Mouse (Mus musculus) spleen, adult 18-20 months (tissue): ENCODE data around the gene Fyb.
A peak's percentile ranks its signal among the peaks of the same experiment; 100 is the strongest.

Experiments
- DNase-seq, 2 experiments: peaks; one replicate each; pipeline ENCODE4 v3.0.0; 2022; ENCODE audit warnings: mixed read lengths in 2 of 2

The Fyb gene

DNA sequence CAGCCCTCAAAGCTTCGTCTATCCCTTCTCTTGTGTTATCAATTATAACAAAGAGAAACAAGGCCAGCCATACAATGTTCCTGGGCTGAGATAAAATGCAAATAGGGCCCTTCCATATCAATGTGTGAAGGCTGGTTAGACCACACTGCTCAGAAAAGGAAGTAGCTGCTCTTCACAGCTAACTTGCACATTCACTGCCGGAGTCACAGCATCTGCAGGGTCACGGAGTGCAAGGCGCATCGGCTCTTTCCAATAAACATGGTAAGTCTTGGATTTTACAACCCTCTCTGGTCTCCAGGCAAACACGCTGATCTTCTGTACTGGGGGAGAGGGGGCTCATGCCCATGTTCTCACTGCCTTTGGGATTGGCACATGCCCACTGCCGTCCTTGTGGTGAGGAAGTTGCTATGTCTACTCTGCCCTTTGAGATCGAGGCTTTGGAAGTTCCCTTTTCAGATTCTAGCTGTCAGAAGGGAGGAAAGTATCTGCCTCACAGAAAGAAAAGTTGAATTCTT, at the start of gene Fyb:
Gene Fyb, plus strand, starts transcription at position 201 of the 515 bp plus-strand sequence.
- DNase-seq = peak in 1 of 2 experiments; percentile 18

DNA sequence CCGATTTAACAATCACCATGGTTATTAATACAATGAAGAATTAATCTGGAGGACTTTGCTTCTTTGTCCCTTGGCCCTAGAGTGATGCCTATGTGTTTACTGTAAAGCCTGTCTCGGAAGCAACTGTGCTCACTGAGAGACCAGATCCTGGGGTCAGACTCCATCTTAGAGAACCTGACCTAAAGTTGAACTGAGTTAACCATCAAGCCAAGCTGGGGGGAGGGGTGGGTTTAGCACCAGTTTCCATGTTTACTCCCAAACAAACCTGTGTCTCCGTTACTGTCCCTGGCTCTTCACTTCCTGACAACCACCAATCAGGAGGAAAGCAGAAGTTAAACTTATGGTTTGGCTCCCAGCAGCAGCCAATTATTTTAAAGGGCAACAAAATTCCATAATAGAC, 39.1 kb upstream of the Fyb start:
- no peak for DNase-seq

DNA sequence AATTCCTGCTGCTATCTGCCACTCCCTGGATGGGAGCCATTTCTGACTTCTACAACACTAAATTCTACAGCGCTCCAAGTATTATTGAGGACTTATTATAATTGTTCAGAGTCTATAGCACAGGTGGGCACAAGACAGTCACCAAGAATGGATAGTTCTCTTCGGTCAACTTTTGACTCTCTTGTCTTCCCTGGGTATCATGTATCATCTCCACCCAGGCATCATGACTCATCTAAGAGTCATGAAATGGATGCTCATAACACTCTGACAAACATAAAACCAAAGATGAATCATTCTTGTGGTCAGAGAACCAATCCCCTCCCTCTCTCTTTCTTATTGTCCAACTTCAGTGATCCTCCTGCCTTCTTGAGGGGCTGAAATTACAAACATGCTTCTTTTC, 30.3 kb upstream of the Fyb start:
- no peak for DNase-seq

DNA sequence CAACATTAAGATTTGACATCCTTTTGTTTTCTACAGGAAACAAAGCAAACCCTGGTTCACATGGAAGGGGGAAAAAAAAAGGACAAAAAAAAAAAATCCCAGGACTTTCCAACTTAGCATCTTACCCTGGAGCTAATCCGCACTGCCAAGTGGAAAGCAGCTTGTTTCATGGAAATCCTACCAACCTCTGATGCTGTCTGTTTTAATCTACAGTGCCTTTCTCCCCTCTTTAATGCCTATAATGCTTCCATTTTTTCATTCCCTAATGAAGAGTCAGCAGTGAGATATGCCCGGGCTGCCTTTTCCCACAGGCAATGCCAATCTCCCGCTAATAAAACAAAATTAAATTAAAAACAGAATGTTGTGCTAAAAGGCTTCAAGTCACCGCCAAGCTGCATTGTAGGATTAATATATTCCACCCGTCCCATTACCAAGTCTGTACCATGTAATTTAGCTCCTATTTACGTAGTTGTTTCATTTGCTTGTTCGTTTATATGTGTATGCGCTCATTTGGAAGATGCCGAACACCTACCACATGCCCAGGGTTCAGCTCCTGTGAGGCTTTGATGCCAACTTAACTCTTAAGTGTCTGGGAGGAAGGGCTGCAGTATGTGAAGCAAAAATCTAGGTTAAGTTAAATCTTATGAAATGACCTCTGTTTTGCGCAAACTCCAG, 24.1 kb upstream of the Fyb start:
- no peak for DNase-seq

DNA sequence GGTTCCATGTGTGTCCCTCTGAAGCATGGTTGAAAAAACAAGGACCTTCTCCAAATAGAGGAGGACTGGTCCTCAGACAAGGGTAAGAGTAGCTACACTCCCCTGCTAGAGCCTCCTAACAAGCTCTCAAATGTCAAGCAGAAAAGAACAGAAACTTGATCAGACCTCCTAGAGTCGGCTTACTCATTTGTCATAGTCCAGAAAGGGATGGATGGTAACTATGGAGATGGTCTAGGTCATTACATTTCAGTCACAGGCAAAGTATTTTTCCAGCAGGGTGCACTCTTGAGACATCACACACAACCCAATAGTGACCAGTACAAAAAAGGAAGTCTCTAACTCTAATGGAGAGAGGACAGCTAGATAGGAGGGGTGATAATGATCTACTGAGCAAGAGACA, 21.9 kb upstream of the Fyb start:
- DNase-seq = no peak

DNA sequence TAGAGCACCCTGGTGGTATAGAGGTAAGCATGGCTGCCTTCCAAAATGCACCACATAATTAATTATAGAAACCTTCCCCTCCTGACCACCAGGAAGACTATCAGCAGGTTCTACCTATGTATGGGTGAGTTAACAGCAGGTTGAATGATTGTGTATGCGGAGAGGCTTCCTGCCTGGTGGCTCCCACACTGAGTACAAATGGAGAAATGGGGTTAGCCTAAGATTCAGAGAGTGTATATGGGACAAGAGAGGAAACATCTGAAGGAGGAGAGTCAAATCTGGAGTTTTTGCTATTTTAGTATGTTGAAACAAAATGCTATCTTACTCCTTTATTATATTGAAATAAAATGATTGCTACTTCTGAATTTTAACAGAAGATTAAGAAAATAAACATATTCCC, 5.1 kb upstream of the Fyb start:
- no peak for DNase-seq

DNA sequence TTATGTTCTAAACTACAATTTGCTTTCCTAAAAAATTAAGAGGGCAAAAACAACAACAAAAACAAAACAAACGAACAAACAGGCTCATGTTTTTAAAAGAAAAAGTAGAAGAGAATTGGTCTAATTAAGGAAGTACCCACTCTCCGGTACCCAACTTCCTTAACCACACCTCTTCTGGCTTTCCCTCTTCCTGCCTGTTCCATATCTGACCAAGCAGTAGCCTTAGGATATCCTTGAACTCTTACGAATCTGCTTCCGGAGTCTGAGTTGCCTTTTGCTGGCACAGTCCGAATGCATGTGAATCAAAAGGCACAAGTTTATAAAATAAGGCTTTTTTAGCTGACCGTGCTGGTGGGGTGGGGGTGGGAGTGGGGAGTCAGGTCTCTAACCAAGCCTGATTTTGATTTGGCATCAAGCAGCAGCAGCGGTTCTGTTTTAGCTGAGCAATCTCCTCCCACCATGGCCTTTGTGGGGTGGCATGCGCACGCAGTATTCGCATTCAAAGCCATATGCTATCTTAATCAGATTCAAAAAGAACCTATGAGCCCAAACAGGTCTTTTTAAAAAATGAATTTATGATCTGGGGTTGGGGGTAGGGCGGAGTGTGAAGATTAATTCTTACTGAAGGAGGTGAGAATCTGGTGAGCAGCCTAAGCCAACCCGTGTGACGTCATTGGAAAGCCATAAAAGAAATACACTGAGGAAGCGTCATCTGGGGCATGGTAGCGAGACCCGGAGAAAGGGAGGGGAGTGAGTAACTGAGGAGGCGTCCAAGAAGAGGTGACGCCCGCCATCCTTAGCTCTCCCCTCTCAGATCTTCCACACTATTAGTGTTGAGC, 3.0 kb upstream of the Fyb start:
- no peak for DNase-seq

DNA sequence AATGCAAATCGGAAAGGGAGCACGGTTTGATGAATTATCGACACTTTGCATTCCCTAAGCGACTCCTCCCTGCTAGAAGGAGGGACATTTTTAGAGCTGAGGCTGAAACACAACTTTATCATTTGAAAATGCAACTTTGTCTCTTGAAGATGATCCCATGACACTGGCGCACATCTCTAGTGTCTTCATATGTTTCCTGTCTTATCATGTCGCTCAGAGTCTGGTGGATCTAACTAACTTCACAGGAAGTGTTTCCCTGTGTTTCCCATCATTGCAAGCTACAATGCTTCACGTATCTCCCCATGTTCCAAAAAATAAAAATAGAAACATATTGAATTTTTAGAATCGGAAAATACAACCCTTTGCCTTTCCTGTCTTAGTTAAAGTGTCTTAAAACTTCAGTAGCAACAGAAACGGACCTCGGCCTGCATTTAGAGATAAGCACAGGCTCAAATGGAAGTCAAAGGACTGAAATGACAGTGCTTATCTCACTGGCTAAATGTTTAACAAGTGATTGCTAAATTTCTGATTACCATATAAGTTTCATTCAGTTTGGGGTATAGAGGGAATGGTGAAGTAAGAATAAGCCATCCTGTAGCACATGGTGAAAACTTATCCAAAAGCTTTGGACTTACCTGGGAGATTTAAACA, 2.0 kb upstream of the Fyb start:
- no peak for DNase-seq

DNA sequence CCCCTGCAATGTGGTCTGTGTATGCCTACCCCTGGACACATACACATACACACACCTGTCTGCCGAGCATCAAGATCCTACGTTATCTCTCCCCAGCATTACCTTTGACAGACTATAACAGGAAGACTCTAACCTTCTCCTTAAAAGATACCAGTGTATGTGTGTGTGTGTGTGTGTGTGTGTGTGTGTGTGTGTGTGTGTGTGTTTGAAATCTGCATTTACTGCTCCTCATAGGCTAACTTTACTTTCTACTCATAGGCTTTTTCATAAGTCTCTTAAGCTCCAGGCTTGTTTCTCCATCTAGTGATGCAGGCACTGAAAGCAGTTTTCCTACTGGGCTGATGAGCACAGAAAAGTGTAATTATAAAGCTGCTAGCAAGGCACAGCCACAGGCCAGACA, 2.1 kb downstream of the Fyb start:
- no peak for DNase-seq

DNA sequence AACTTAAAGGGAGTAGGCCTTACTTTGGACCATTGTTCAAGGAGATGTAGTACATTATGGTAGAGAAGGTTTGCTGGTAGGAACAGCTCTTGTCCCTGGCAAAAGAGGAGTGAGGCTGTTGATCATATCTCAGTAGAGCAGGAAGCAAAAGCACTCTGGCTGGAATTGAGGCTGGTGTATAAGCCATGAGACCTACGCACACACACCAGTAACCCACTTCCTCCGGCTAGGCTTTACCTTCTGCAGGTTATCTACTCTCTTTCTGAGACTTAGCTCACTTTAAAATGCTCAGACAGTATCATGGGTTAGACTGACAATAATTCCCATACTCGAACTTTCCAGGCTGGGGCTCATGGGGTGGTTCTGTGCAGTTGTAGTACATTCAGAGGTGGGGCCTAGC, 2.7 kb downstream of the Fyb start:
- DNase-seq = no peak

DNA sequence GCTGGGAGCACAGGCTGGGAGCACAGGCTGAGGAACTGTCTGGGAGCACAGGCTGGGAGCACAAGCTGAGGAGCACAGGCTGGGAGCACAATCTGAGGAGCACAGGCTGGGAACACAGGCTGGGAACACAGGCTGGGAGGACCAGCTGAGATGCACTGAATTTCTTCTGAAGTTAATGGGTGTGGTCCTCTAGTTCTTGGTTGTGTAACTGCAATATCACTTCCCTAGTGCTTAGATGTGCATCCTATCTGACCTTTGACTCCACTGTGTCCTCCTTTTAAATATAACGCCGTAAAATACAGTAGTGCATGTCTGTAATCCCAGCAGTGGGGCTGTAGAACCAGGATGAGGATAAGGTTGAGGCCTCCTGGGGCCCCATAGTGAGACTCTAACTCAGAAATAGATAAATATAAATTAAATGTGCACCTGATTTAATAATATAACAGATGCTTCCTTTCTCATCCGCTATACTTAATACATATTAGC, 11.2 kb downstream of the Fyb start:
- DNase-seq = no peak

DNA sequence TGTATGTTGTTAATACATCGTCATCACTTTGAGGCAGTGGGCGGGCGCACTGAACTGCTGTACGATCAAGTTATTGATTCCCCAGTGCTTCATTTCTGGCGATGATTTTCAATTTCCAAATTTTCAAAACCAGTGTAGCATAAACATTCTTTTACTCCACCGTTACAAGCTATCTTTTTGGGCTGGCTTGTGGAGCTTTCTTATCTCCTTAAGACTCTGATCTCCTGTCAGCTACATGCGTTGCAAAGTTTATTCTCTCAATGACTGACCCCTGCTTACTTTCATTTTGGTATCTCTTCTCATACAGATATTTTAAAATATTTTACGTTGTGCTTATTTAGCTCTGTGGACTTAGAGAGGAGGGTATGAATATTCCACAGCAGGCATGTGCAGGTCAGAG, 11.9 kb downstream of the Fyb start:
- no peak for DNase-seq

DNA sequence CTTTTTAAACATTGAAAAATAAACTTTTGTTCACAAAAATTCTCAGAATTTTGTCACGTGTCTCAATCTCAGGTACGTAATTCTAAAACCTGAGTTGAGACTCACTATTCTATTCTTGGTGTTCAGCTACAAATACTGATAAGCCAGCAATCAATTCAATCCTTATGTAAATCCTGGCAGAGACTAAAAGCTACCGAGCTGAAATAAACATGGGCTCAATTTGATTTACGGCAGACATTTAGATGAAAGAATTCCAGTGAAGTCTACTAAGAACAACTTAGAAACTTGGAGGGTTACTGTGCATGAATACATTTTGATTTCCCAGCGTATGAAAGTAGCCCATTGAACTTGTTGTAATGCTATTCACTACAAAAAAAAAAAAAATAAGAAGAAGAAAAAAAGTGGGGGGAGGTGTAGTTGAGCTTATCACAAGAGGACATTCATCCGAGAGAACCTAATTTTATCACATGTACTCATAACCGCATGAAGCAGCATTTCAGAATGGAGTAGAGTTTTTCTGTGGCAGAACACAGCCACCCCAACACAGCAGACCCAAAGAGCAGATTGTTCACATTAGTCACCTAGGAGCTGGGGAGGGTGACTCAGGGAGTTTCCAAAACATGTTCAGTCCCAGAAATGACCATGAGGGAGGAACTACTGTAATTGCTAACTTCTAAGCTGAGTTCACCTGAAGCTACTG, 17.1 kb downstream of the Fyb start:
- DNase-seq = no peak

DNA sequence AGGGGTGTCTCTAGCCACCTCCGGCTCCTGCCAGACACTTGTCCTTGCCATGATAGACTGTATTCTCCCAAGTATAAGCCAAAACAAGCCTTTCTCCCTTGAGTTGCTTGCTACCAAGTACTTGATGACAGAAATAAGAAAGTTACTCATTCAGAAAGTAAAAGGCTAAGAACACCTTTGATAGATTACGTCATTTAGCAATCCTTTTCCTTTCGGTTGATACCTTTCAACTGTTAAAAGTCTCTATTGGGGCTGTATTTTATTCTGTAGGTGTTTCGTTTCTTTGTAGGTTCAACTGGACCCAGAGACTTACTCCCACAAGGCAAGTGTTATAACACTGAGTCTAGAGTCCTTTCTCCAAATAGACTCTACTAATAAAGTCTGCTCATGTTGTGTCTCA, 26.3 kb downstream of the Fyb start:
- no peak for DNase-seq

DNA sequence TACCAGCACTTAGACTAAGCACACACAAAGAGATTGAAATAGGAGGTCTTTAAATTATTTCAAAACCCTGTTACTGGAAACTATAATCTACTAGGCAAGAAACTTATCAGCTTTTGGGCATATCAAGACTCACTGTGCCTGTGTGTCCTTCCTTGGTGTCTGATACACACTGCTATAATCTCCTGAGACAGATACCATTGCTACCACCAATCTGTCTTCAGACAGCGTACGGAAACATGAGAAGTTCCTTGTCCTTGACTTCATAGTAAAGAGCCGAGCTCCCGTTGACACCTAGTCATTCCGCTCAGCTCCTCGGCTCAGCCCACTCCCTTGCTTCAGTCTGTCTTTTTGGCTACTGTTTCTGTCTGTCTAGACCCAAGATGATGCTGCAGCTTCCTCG, 29.2 kb downstream of the Fyb start:
- DNase-seq = no peak

DNA sequence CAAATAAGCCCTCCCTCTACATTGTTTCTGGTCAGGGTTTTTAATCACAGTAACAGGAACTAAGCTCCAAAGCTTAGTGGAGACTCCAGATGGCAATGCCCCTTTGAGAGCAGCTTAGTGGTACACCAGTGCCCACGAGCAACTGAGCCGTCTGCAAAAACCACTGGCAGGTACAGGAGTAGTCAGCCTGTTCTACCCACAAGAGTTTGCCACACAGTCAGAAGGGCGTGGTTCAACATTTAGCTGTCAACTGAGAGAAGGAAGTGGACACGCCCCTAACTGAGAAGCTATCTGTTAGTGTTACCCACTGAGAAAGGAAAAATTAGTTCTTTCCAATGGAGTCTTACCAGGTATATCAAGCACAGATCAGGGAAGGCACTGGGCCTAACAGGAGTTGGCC, 32.1 kb downstream of the Fyb start:
- DNase-seq = no peak

DNA sequence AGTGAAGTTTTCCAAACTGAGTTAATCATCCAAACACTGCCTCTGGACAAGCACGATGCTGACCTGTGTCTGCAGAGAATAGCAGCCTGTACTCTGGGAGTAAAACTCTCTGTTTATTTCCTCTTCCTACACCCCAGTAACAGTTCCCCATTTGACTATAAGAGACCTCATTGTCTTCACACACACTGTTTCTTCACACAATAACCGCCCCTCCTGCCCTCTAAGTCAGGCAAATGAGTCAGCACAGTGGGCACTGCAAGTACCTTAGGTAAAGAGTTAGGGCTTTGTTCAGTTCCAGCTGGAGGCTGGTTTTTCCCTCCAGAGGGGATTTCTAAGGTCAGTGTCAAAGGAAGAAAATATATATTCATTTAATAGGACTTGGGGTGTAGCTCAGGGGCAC, 32.9 kb downstream of the Fyb start:
- DNase-seq = no peak

DNA sequence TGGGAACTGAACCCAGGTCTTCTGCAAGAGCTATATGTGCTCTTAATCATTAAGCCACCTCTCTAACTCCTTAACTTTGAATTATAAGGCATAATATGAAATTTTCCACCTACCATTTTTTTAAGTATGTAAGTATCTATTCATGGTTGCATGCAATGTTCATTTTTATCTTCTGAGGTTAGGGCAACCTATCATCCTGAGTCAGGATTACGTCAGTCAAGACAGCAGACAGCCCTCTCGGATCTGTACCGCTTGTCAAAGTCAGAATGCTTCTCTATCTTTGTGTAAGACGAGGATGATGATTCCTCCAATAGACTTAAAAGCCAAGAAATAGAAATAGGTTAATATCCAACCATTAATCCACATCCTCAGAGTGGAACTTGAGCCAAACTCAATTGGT, 33.6 kb downstream of the Fyb start:
- no peak for DNase-seq

DNA sequence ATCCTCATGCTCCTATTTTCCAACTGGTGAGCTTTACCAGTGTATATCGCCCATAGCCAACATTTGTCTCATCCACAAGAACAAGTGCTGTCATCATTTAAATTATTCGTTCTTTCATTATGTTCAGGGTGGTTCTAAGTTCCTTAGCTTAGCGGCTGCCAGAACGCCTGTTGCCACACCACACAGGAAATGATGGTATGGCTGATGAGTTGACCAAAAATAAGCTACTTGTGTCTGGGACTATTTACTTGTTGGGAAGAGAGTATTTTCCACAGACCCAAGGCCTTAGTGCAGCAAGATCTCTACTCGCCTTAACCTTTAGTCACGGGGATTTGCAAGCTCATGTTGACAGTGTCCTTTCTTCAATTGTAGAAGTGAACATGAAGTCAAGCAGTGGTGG, 34.3 kb downstream of the Fyb start:
- no peak for DNase-seq

DNA sequence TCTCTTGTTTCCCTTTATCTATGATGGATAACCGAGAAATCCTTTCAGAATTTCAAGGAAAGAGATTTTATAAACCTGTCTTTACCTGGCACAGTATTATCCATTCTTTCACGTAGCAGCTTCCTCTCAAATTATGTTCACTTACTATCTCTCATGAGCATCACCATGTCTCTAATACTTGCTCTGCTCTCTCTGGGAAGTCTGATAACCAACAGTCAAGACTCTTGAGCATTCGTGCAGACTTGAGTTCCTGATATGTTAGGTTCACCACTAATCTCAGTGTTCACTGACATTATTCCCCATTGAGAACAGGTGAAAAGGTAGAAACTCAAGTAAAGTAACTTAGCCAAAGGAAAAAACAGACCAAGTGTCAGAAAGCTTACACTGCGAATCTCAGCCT, 34.9 kb downstream of the Fyb start:
- DNase-seq = no peak

DNA sequence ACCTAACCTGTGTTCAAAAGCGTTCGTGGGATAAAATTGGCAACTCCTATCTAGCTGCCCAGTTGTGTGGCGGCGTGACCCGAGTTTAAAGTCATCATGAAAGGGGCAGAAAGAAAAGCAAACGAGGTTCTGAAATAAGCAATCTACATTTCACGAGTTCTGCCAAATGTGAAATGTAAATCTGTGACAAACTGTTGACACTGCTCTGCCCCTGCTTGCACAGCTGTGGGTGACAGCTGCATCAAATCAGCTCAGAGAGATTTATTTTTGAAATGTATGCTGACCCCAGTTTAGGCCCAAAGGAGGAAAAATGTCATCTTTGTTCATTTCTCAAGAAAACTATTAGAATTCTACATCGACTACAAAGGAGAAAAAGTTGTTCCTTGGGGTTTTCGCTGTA, 36.5 kb downstream of the Fyb start:
- DNase-seq = no peak

DNA sequence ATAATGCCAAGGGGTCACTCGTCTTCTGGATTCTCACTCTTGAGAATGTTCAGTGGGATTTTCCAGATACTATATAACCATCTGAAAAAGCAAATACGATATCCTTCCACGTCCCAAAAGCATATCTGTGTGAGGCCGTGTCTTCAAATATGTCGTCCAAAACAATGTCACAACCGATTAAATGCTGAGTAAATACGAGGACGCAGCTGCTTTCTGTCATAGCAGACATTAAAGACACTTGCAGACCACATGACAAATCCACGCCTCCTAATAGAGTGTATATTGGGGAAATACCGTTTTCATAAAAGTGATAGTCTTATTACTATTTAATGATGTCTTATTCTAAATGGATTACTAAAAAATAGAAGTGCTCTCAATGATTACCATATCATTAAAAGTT, 38.0 kb downstream of the Fyb start:
- no peak for DNase-seq

DNA sequence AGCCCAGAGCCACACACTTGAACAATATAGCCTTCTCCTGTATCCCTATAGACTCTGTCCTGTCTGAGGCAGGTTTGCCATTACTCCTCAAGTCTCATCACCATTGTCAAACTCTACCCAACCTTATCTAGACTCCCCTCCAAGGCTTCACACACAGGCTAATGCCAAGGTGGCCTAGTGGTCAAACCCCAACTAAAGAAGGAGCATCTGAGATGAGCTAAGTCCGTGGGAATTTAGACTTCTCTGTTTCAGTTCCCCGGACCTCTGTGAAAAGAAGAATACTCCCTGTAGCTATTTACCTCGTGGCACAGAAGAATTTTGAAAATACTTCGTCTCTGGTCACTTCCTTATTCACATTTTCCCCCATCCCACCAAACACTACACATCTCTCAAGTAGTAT, 39.5 kb downstream of the Fyb start:
- DNase-seq = no peak
